Mouse (Mus musculus): ENCODE measurements around the gene Unc5cl.

Gene Unc5cl

GRCm38 (mm10) chr17:48454688-48455087 lies at the start of gene Unc5cl:
Gene Unc5cl, plus strand, starts transcription at chr17:48454901.
- DNase-seq, result no peak

GRCm38 (mm10) chr17:48407154-48407553 lies 47.5 kb upstream of the Unc5cl start:
- no peak for DNase-seq

GRCm38 (mm10) chr17:48407910-48408525 lies 46.7 kb upstream of the Unc5cl start:
- no peak for DNase-seq

GRCm38 (mm10) chr17:48408526-48409291 lies 46.0 kb upstream of the Unc5cl start:
- peak; percentile 86 for DNase-seq

GRCm38 (mm10) chr17:48409380-48410298 lies 45.1 kb upstream of the Unc5cl start, which contains the start of the genes Nfya and Oard1:
Gene Nfya, minus strand, starts transcription at chr17:48409906.
Gene Oard1, plus strand, starts transcription at chr17:48410014.
- peak; percentile 100 for DNase-seq

GRCm38 (mm10) chr17:48410299-48410785 lies 44.4 kb upstream of the Unc5cl start:
- DNase-seq, result no peak

- no peak for DNase-seq
Measured at GRCm38 (mm10) chr17:48411241-48411640, 43.5 kb upstream of the Unc5cl start.

GRCm38 (mm10) chr17:48416011-48416410 lies 38.7 kb upstream of the Unc5cl start:
- DNase-seq, result no peak

GRCm38 (mm10) chr17:48416425-48417195 lies 38.1 kb upstream of the Unc5cl start:
- DNase-seq, result peak; percentile 81

GRCm38 (mm10) chr17:48417521-48417920 lies 37.2 kb upstream of the Unc5cl start:
- DNase-seq, result no peak

GRCm38 (mm10) chr17:48418174-48418573 lies 36.5 kb upstream of the Unc5cl start:
- DNase-seq, result no peak

GRCm38 (mm10) chr17:48418781-48419180 lies 35.9 kb upstream of the Unc5cl start:
- DNase-seq, result no peak

- DNase-seq, result no peak
Measured at GRCm38 (mm10) chr17:48419571-48419970, 35.1 kb upstream of the Unc5cl start.

- no peak for DNase-seq
Measured at GRCm38 (mm10) chr17:48424237-48424636, 30.5 kb upstream of the Unc5cl start.

GRCm38 (mm10) chr17:48425823-48426612 lies 28.7 kb upstream of the Unc5cl start:
- DNase-seq, result peak; percentile 50

- no peak for DNase-seq
Measured at GRCm38 (mm10) chr17:48426991-48427750, 27.5 kb upstream of the Unc5cl start.

- DNase-seq, result peak; percentile 57
Measured at GRCm38 (mm10) chr17:48427852-48428530, 26.7 kb upstream of the Unc5cl start.

- no peak for DNase-seq
Measured at GRCm38 (mm10) chr17:48430394-48430793, 24.3 kb upstream of the Unc5cl start.

GRCm38 (mm10) chr17:48431054-48431453 lies 23.6 kb upstream of the Unc5cl start:
- DNase-seq, result no peak
